Mouse (Mus musculus): Measurements from ENCODE around the gene Ppp2ca. TPM values are rescaled to one million over a fixed set of nuclear protein-coding genes. Genes with fewer than 3 reads are reported as not detected.

Gene Ppp2ca
- polyA plus RNA-seq, 1 experiment from 2014 or later = 63.8 TPM

DNA sequence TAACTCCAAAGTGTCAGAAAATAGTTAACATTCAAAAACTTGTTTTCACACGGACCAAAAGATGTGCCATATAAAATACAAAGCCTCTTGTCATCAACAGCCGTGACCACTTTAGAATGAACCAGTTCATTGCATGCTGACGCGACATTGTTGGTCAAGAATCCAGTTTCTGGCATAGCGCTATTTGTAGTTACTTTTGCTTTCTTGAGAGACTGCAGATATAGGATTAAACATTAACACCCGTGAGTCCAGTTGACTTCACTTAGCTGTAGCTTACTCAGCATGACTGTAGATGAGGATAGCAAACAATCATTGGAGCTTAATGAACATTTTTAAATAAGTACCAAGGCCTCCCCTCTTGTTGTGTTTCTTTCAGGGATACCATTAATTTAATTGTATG lies 23.6 kb downstream of the Ppp2ca start:
- H3K4me3 ChIP-seq (ENCODE audit: low read depth, low read length) = no peak overlapping the region
- H3K9me3 ChIP-seq (ENCODE audit: control insufficient read depth, low read length) = no peaks in the 10 kb centered on the region
- TF ChIP-seq EP300 (optimal IDR thresholded peaks at IDR 0.05) (no peak), CTCF (IDR thresholded peaks at IDR 0.05; ENCODE audit: low read depth) (no peak)
- no peak overlapping the region for H3K27ac ChIP-seq (replicated peaks)
- no peak for DNase-seq (ENCODE audit: low spot score)
- H3K4me2 ChIP-seq (replicated peaks; ENCODE audit: low read depth) = no peak overlapping the region
- H3K36me3 ChIP-seq (ENCODE audit: control insufficient read depth, insufficient read depth, low read length) = peaks cover 25% of the 10 kb centered on the region
- 74% methylated on average over 6 of the region's 6 CpGs for WGBS
- no peak overlapping the region for H3K9ac ChIP-seq (ENCODE audit: low read length)
- H3K27me3 ChIP-seq (ENCODE audit: control insufficient read depth, insufficient read depth, low read length) = no peaks in the 10 kb centered on the region
- no peak for ATAC-seq (ENCODE audit: low FRiP score, low TSS enrichment)
- no peaks in the 10 kb centered on the region for H3K4me1 ChIP-seq (replicated peaks; ENCODE audit: control insufficient read depth, insufficient read depth)

DNA sequence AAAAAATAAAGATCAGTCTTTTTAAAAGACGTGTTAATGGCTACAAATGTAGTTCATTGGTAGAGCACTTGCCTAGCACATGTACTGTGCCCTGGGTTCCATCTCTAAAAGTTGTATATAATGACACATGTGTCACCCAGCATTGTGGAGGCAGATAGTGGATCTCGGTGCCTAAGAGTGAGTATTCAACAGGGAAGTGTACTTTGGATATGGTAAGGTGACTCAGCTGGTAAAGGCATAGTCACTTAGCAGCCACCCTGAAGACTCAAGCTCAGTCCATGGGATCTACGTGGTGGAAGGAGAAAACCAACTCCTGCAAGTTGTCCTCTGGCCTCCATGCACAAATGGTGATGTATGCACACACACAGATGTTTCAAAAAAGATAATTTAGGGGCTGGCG lies 26.0 kb downstream of the Ppp2ca start:
- no peak overlapping the region for H3K27ac ChIP-seq (replicated peaks)
- no peaks in the 10 kb centered on the region for H3K27me3 ChIP-seq (ENCODE audit: control insufficient read depth, insufficient read depth, low read length)
- no peak overlapping the region for H3K9ac ChIP-seq (ENCODE audit: low read length)
- H3K36me3 ChIP-seq (ENCODE audit: control insufficient read depth, insufficient read depth, low read length) = peaks cover 17% of the 10 kb centered on the region
- TF ChIP-seq CTCF (IDR thresholded peaks at IDR 0.05; ENCODE audit: low read depth) (no peak), EP300 (optimal IDR thresholded peaks at IDR 0.05) (no peak)
- no peaks in the 10 kb centered on the region for H3K9me3 ChIP-seq (ENCODE audit: control insufficient read depth, low read length)
- H3K4me1 ChIP-seq (replicated peaks; ENCODE audit: control insufficient read depth, insufficient read depth) = no peaks in the 10 kb centered on the region
- no peak overlapping the region for H3K4me3 ChIP-seq (ENCODE audit: low read depth, low read length)
- H3K4me2 ChIP-seq (replicated peaks; ENCODE audit: low read depth) = no peak overlapping the region
- WGBS = 84% methylated on average over 4 of the region's 4 CpGs
- DNase-seq (ENCODE audit: low spot score) = no peak
- ATAC-seq (ENCODE audit: low FRiP score, low TSS enrichment) = peak; percentile 73

DNA sequence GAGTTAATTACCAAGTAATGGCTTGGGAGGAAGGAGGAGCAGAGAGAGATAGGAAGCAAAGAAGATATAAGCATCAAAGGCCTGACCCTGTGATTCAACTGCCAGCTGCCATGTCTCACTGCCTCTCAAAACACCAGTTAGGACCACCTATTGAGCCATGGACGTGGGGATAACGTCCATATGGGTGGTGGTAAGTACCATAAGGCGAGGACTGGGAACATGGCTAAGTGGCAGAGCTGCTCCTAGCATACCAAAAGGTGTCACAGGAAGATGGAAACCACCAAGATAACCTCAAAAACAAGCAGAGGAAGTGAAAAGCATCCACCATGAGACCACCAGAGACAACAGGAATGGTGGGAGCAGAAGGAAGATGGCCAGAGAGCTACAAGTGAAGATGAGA lies 28.7 kb downstream of the Ppp2ca start:
- TF ChIP-seq EP300 (optimal IDR thresholded peaks at IDR 0.05) = no peak
- no peak for TF ChIP-seq CTCF (IDR thresholded peaks at IDR 0.05; ENCODE audit: low read depth)
- Histone ChIP-seq H3K4me1 (replicated peaks; ENCODE audit: control insufficient read depth, insufficient read depth) (no peaks in the 10 kb centered on the region), H3K4me2 (replicated peaks; ENCODE audit: low read depth) (no peak overlapping the region), H3K9ac (ENCODE audit: low read length) (no peak overlapping the region), H3K9me3 (ENCODE audit: control insufficient read depth, low read length) (no peaks in the 10 kb centered on the region), H3K36me3 (ENCODE audit: control insufficient read depth, insufficient read depth, low read length) (peaks cover 5% of the 10 kb centered on the region; the same call in 1 of the 2 replicates), H3K27ac (replicated peaks) (no peak overlapping the region), H3K4me3 (ENCODE audit: low read depth, low read length) (no peak overlapping the region), H3K27me3 (ENCODE audit: control insufficient read depth, insufficient read depth, low read length) (no peaks in the 10 kb centered on the region)
- 70% methylated on average over 3 of the region's 3 CpGs for WGBS
- ATAC-seq (ENCODE audit: low FRiP score, low TSS enrichment) (no peak), DNase-seq (ENCODE audit: low spot score) (no peak)

DNA sequence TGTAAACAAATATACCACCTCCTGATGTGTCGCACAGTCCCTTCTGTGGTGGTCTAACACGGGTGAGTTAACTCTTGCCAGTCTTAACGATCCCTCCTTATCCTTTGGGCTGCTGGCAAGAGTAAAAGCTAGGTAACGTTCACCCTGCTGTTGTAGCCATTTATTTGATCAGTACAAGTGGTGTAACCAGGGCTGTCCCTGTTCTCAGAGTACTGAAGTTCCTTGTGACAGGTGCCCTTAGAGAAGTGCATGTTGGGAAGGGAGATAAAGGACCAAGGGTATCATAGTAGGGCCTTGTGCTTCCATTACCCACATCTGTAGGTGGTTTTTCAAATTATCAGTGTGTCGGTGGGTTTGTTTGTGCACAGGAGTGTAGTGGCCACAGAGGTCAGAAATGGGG lies 29.3 kb downstream of the Ppp2ca start:
- Histone ChIP-seq H3K27me3 (ENCODE audit: control insufficient read depth, insufficient read depth, low read length) (no peaks in the 10 kb centered on the region), H3K9me3 (ENCODE audit: control insufficient read depth, low read length) (no peaks in the 10 kb centered on the region), H3K27ac (replicated peaks) (no peak overlapping the region), H3K4me2 (replicated peaks; ENCODE audit: low read depth) (no peak overlapping the region), H3K4me1 (replicated peaks; ENCODE audit: control insufficient read depth, insufficient read depth) (no peaks in the 10 kb centered on the region), H3K4me3 (ENCODE audit: low read depth, low read length) (no peak overlapping the region), H3K9ac (ENCODE audit: low read length) (no peak overlapping the region), H3K36me3 (ENCODE audit: control insufficient read depth, insufficient read depth, low read length) (no peaks in the 10 kb centered on the region)
- ATAC-seq (ENCODE audit: low FRiP score, low TSS enrichment) (no peak), DNase-seq (ENCODE audit: low spot score) (no peak)
- TF ChIP-seq EP300 (optimal IDR thresholded peaks at IDR 0.05) (no peak), CTCF (IDR thresholded peaks at IDR 0.05; ENCODE audit: low read depth) (no peak)
- WGBS = 63% methylated on average over 5 of the region's 5 CpGs

DNA sequence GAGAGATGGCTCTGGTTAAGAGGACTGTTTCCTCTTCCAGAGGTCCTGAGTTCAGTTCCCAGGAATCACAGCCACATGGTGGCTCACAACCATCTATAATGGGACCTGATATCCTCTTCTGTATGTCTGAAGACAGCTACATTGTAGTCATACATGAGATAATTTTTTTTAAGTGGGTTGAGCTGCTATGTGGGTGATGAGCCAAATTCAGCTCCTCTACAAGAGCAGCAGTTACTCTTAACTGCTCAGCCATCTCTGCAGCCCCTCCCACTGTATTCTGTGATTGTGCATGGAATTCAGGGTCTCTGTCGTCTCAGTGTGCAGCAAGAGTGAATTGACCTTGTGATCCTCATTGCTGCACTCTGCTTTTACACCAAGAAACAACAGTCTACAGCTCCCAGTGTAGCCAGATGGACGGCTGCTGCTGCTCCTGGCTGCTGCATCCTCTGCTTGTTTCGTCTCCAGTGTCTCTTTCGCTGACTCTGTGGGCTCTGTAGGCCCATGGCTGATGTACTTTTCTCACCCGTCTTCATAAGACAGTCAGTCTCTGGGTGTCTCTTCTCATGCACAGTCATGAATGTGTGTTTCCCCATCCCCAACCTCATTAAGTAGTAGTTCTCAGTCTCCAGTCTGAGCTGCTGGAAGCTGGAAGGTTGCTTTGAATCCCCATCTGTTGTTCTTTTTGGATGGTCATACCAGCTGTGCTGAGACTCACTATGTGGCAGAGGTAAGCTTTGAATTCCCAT lies 30.0 kb downstream of the Ppp2ca start:
- H3K36me3 ChIP-seq (ENCODE audit: control insufficient read depth, insufficient read depth, low read length) = no peaks in the 10 kb centered on the region
- no peak overlapping the region for H3K4me3 ChIP-seq (ENCODE audit: low read depth, low read length)
- no peaks in the 10 kb centered on the region for H3K27me3 ChIP-seq (ENCODE audit: control insufficient read depth, insufficient read depth, low read length)
- no peak for TF ChIP-seq EP300 (optimal IDR thresholded peaks at IDR 0.05)
- TF ChIP-seq CTCF (IDR thresholded peaks at IDR 0.05; ENCODE audit: low read depth) = no peak
- WGBS = 56% methylated on average over 5 of the region's 5 CpGs
- DNase-seq (ENCODE audit: low spot score) (no peak), ATAC-seq (ENCODE audit: low FRiP score, low TSS enrichment) (no peak)
- no peak overlapping the region for H3K9ac ChIP-seq (ENCODE audit: low read length)
- H3K4me1 ChIP-seq (replicated peaks; ENCODE audit: control insufficient read depth, insufficient read depth) = no peaks in the 10 kb centered on the region
- no peak overlapping the region for H3K4me2 ChIP-seq (replicated peaks; ENCODE audit: low read depth)
- no peaks in the 10 kb centered on the region for H3K9me3 ChIP-seq (ENCODE audit: control insufficient read depth, low read length)
- H3K27ac ChIP-seq (replicated peaks) = no peak overlapping the region

DNA sequence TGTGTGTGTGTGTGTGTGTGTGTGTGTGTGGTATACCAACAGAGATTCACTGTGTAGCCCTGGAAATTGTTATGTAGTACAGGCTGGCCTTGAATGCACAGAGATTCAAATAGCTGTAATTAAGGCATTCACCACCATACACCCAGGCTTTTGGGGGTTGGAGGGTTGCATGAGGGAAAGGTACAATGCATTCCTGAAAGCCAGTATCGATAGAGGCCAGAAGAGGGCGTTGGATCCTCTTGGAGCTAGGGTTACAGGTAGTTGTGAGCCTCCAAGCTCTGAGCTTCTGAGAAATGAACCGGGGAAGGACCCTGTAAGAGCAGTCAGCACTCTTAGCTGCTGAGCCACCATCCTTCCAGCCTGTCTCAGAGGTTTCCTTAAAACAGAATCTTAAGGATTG lies 30.7 kb downstream of the Ppp2ca start:
- H3K27ac ChIP-seq (replicated peaks) = no peak overlapping the region
- no peak for DNase-seq (ENCODE audit: low spot score)

More for the DNA sequence above, 30.7 kb downstream of the Ppp2ca start:
- H3K9ac ChIP-seq (ENCODE audit: low read length) = no peak overlapping the region
- H3K4me1 ChIP-seq (replicated peaks; ENCODE audit: control insufficient read depth, insufficient read depth) = no peaks in the 10 kb centered on the region
- 28% methylated on average over 3 of the region's 3 CpGs for WGBS
- H3K27me3 ChIP-seq (ENCODE audit: control insufficient read depth, insufficient read depth, low read length) = no peaks in the 10 kb centered on the region
- H3K36me3 ChIP-seq (ENCODE audit: control insufficient read depth, insufficient read depth, low read length) = no peaks in the 10 kb centered on the region
- no peaks in the 10 kb centered on the region for H3K9me3 ChIP-seq (ENCODE audit: control insufficient read depth, low read length)
- TF ChIP-seq EP300 (optimal IDR thresholded peaks at IDR 0.05) = no peak
- peak; percentile 50 for TF ChIP-seq CTCF (IDR thresholded peaks at IDR 0.05; ENCODE audit: low read depth)
- no peak overlapping the region for H3K4me2 ChIP-seq (replicated peaks; ENCODE audit: low read depth)
- no peak for ATAC-seq (ENCODE audit: low FRiP score, low TSS enrichment)
- no peak overlapping the region for H3K4me3 ChIP-seq (ENCODE audit: low read depth, low read length)

All from stomach, postnatal 0 days (tissue).